Mouse (Mus musculus): Measurements from ENCODE around the gene Mbtd1. TPM values are rescaled to one million over a fixed set of nuclear protein-coding genes. Genes with fewer than 3 reads are reported as not detected.

Mbtd1 gene
- polyA plus RNA-seq, 1 experiment from 2014 or later, result 11.1 TPM

DNA sequence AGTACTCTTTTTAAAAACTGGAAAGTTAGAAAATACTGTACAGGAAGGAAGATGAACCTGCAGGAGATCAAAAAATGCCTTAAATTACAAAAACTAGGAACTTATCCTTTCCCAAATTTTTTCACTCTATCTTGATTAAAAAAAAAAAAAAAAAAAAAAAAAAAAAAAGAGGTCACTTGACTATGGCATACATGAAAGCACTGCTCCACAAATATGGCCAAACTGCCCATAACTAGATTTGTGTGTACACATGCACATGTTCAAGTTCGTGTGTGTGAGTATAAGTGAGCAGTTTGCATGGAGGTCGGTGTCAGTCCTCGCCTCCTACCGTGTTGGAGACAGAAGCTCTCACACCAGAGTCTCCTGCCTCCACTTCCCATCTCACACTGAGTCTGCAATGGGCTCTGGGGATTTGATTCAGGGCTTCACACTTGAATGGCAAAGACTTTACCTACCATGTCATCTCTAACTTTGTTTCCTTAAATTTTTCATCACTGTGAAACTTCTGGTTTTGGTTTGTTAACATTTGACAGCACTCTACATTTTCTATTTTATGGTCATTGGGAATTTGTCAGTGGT, 23.5 kb upstream of the Mbtd1 start:
- 97% methylated on average over 4 of the region's 4 CpGs for WGBS
- peaks cover 6% of the 10 kb centered on the region; the same call in 1 of the 2 replicates for H3K36me3 ChIP-seq (ENCODE audit: insufficient read depth, low read length)
- no peaks in the 10 kb centered on the region for H3K9me3 ChIP-seq (ENCODE audit: low read length)
- H3K27me3 ChIP-seq (replicated peaks; ENCODE audit: insufficient read depth, low read length), result no peaks in the 10 kb centered on the region
- no peak overlapping the region for H3K4me2 ChIP-seq (replicated peaks; ENCODE audit: low read depth, low read length)
- TF ChIP-seq EP300 (IDR thresholded peaks at IDR 0.05) (no peak), CTCF (IDR thresholded peaks at IDR 0.05) (no peak)
- H3K9ac ChIP-seq (replicated peaks; ENCODE audit: low read depth), result no peak overlapping the region
- no peak for DNase-seq (ENCODE audit: low spot score)
- no peak overlapping the region for H3K4me3 ChIP-seq (ENCODE audit: low read depth, low read length)
- H3K27ac ChIP-seq (ENCODE audit: low read length), result no peak overlapping the region
- no peaks in the 10 kb centered on the region for H3K4me1 ChIP-seq (ENCODE audit: insufficient read depth, low read depth, low read length)
- no peak for ATAC-seq

DNA sequence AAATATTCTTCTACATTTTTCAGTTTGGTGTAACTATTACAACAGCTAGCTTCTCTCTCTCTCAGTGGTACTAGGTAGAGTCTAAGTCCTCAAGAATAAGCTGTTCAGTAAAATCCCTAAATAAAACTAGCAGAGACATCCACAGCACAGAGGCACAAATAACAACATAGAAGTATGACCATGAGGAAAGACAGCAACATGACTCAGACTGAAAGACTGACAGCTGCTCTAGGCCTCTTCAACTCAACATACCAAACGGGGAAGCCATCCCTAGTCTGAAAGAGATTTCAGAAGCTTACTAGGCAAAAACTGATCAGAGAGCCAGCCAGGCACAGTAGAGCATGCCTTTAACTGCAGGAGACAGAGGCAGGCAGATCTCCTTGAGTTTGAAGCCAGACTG, 23.0 kb upstream of the Mbtd1 start:
- H3K9me3 ChIP-seq (ENCODE audit: low read length), result no peaks in the 10 kb centered on the region
- H3K4me2 ChIP-seq (replicated peaks; ENCODE audit: low read depth, low read length), result no peak overlapping the region
- no peak overlapping the region for H3K9ac ChIP-seq (replicated peaks; ENCODE audit: low read depth)
- H3K36me3 ChIP-seq (ENCODE audit: insufficient read depth, low read length), result peaks cover 9% of the 10 kb centered on the region; the same call in 1 of the 2 replicates
- TF ChIP-seq CTCF (IDR thresholded peaks at IDR 0.05), result no peak
- no peak for TF ChIP-seq EP300 (IDR thresholded peaks at IDR 0.05)
- H3K27me3 ChIP-seq (replicated peaks; ENCODE audit: insufficient read depth, low read length), result no peaks in the 10 kb centered on the region
- H3K27ac ChIP-seq (ENCODE audit: low read length), result no peak overlapping the region
- ATAC-seq, result no peak
- DNase-seq (ENCODE audit: low spot score), result no peak
- WGBS, result 92% methylated on average over 1 of the region's 1 CpGs
- H3K4me3 ChIP-seq (ENCODE audit: low read depth, low read length), result no peak overlapping the region
- no peaks in the 10 kb centered on the region for H3K4me1 ChIP-seq (ENCODE audit: insufficient read depth, low read depth, low read length)

DNA sequence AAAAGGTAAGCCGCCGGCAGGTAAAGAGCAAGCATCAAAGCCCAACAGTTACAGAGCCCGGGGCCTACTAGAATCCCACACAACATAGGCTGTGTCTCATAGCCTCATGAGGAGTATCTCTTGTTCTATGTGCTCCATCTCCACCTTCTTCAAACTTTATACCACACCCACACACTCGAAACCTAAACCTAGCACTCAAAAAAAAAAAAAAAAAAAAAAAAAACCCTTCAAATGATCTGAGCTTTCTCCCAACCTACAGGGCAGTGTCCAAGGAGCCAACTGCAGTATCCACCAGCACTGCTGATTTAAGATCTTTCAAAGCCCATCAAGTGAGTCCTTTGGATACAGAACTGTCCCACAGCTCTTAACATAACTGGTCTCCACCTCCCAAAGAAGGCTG, 1.6 kb upstream of the Mbtd1 start:
- 73% methylated on average over 4 of the region's 4 CpGs for WGBS
- Histone ChIP-seq H3K4me3 (ENCODE audit: low read depth, low read length) (no peak overlapping the region), H3K9me3 (ENCODE audit: low read length) (no peaks in the 10 kb centered on the region), H3K27ac (ENCODE audit: low read length) (no peak overlapping the region), H3K27me3 (replicated peaks; ENCODE audit: insufficient read depth, low read length) (no peaks in the 10 kb centered on the region), H3K9ac (replicated peaks; ENCODE audit: low read depth) (no peak overlapping the region), H3K36me3 (ENCODE audit: insufficient read depth, low read length) (no peaks in the 10 kb centered on the region), H3K4me2 (replicated peaks; ENCODE audit: low read depth, low read length) (peak overlapping the region; percentile 91; the same call in 1 of the 2 replicates), H3K4me1 (ENCODE audit: insufficient read depth, low read depth, low read length) (peaks cover 9% of the 10 kb centered on the region; the same call in 1 of the 2 replicates)
- TF ChIP-seq EP300 (IDR thresholded peaks at IDR 0.05) (no peak), CTCF (IDR thresholded peaks at IDR 0.05) (no peak)
- no peak for DNase-seq (ENCODE audit: low spot score)
- ATAC-seq, result no peak

DNA sequence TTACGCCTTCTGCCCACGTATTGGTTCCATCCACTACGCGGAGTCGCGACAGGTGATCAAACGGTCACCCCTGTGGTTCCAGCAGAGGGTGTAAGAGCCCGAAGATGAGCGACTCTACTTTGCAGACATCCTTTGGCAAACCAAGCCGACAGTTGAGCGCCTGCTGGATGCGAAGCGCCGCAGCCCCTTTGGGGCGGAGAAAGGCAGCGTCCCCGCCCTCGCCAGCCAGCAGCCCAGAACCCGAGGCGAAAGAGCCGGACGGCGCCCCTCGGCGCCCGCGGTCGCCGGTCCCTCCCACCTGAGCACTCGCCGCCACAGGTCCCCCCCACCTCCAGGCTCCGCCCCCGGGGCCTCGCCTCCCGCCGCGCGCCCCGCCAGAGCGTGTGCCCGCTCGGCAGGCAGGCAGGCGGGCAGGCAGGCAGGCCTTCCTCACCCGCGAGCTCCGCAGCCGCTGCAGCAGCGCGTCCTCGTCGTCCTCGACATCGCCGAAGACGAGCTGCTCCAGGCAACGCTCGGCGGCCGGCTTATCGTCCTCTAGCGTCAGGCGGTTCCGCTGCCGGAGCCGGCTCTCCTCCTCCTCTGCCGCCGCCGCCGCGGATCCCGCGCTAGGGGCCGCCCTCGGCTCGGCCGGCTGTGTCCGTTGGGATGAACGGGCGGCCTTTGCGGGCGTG, 616 bp upstream of the Mbtd1 start:
- Histone ChIP-seq H3K4me1 (ENCODE audit: insufficient read depth, low read depth, low read length) (peaks cover 9% of the 10 kb centered on the region; the same call in 1 of the 2 replicates), H3K27ac (ENCODE audit: low read length) (peak overlapping the region; percentile 97), H3K36me3 (ENCODE audit: insufficient read depth, low read length) (no peaks in the 10 kb centered on the region), H3K4me2 (replicated peaks; ENCODE audit: low read depth, low read length) (peak overlapping the region; percentile 91), H3K9ac (replicated peaks; ENCODE audit: low read depth) (peak overlapping the region; percentile 56), H3K9me3 (ENCODE audit: low read length) (no peaks in the 10 kb centered on the region), H3K27me3 (replicated peaks; ENCODE audit: insufficient read depth, low read length) (no peaks in the 10 kb centered on the region), H3K4me3 (ENCODE audit: low read depth, low read length) (peak overlapping the region; percentile 98)
- under 1% methylated on average over 50 of the region's 81 CpGs for WGBS
- TF ChIP-seq EP300 (IDR thresholded peaks at IDR 0.05) (no peak), CTCF (IDR thresholded peaks at IDR 0.05) (peak; percentile 49)
- ATAC-seq (peak; percentile 68), DNase-seq (ENCODE audit: low spot score) (peak; percentile 78)

GRCm38 (mm10) chr11:93886411-93887079, 893 bp downstream of the Mbtd1 start:
- H3K4me2 ChIP-seq (replicated peaks; ENCODE audit: low read depth, low read length), result peak overlapping the region; percentile 91
- TF ChIP-seq CTCF (IDR thresholded peaks at IDR 0.05) (0 out of 2 replicates have a peak, but pooled peaks have one; percentile 3), EP300 (IDR thresholded peaks at IDR 0.05) (no peak)
- peak overlapping the region; percentile 97 for H3K9ac ChIP-seq (replicated peaks; ENCODE audit: low read depth)
- H3K9me3 ChIP-seq (ENCODE audit: low read length), result no peaks in the 10 kb centered on the region
- H3K27ac ChIP-seq (ENCODE audit: low read length), result peak overlapping the region; percentile 97
- DNase-seq (ENCODE audit: low spot score), result peak; percentile 41
- peaks cover 9% of the 10 kb centered on the region; the same call in 1 of the 2 replicates for H3K4me1 ChIP-seq (ENCODE audit: insufficient read depth, low read depth, low read length)
- no peaks in the 10 kb centered on the region for H3K27me3 ChIP-seq (replicated peaks; ENCODE audit: insufficient read depth, low read length)
- H3K4me3 ChIP-seq (ENCODE audit: low read depth, low read length), result peak overlapping the region; percentile 98
- under 1% methylated on average over 31 of the region's 34 CpGs for WGBS
- no peaks in the 10 kb centered on the region for H3K36me3 ChIP-seq (ENCODE audit: insufficient read depth, low read length)
- no peak for ATAC-seq

DNA sequence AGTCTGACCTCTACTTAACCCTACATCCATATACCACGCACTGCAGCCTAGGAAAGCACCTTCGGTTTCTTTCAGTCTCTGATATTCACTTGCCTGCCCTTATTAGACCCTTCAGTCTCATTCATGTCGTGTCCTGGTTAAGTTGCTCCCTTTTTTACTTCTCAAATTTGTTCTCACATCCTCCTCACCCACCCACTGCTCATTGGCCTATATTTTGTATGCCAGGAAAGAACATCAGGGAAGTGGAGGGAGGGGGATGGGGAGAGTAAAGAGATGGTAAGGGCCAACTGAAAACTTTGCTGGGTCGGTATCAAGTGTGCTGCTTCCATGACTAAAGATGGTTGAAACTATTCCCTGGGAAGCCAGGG, 1.4 kb downstream of the Mbtd1 start:
- peak overlapping the region; percentile 91 for H3K4me2 ChIP-seq (replicated peaks; ENCODE audit: low read depth, low read length)
- WGBS, result 3% methylated on average over 4 of the region's 4 CpGs
- peak overlapping the region; percentile 97; the same call in 1 of the 2 replicates for H3K27ac ChIP-seq (ENCODE audit: low read length)
- peak overlapping the region; percentile 98 for H3K4me3 ChIP-seq (ENCODE audit: low read depth, low read length)
- ATAC-seq (no peak), DNase-seq (ENCODE audit: low spot score) (no peak)
- H3K4me1 ChIP-seq (ENCODE audit: insufficient read depth, low read depth, low read length), result peaks cover 9% of the 10 kb centered on the region; the same call in 1 of the 2 replicates
- H3K27me3 ChIP-seq (replicated peaks; ENCODE audit: insufficient read depth, low read length), result no peaks in the 10 kb centered on the region
- TF ChIP-seq EP300 (IDR thresholded peaks at IDR 0.05) (no peak), CTCF (IDR thresholded peaks at IDR 0.05) (no peak)
- peak overlapping the region; percentile 97; the same call in 1 of the 2 replicates for H3K9ac ChIP-seq (replicated peaks; ENCODE audit: low read depth)
- no peaks in the 10 kb centered on the region for H3K9me3 ChIP-seq (ENCODE audit: low read length)
- no peaks in the 10 kb centered on the region for H3K36me3 ChIP-seq (ENCODE audit: insufficient read depth, low read length)
